Comparison of ENCODE assay signal across 19 mouse cellular contexts in the genomic region with DNA sequence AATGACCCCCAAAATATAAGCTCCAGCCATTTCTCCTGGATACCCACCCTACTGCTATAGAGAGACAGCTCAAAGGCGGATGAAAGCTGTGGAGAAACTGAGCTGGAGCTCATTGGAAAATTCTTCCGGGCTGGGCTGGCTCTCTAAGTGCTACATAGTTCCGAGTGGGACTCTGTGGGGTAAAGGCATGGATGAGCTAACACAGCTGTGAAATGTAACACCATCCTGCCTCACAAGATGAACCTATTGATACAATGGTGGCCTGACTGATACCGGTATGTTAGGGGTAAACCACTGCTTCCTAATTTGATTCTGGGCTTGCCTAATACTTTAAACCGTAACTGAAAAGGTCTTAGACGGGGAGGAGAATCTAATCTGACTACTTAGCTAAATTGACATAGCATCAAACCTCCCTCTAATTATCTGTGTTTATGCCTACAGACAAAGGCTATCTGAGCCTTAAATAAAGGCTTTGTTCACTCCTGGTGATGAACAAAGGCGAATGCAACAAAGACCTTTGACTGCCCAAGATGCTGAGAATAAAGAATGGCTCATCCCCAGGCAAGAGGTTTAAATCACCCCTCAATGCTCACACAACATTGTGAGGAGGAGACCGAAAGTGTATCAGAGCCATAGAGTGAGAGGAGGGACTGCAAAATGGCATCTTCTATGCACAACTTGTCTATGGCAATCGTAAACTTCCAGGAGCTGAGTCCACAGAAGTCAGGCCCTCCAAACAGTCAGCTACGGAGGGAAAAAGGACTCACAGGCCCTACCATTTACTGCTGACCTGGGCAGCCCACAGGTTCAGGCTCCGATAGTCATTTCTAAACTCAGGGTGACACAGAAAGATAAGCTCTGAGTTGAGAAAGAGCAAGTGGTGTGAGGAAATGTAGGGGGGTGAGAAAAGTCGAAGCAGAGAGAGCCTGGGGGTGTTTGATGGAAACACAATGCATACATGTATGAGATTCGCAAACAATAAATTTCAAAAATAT. TPM values are rescaled to one million over a fixed set of nuclear protein-coding genes. Genes with fewer than 3 reads are reported as not detected.
A peak's percentile ranks its signal among the peaks of the same experiment; 100 is the strongest.
DNase-seq lines count a peak whose midpoint lies in the region; ATAC-seq lines count a peak whose summit lies in the region.
"Had no signal": no experiment of that assay in that cellular context is flagged by ENCODE, and none has a peak within 500 bp of the region (broad histone marks: within the 10 kb centered on the region; RNA-seq: fewer than 3 reads in every experiment).

No protein-coding gene starts in this region.

- peaks cover 19% of the 10 kb centered on the region for H3K4me1 ChIP-seq in forebrain, embryonic 10.5 days
- peaks cover 9% of the 10 kb centered on the region for H3K4me1 ChIP-seq in forebrain, embryonic 15.5 days
- peaks cover 46% of the 10 kb centered on the region for H3K4me1 ChIP-seq in kidney, embryonic 15.5 days

- ATAC-seq in forebrain, embryonic 15.5 days (replicated peaks) = no peak
- ATAC-seq in kidney, embryonic 15.5 days (replicated peaks; ENCODE audit: low FRiP score) = no peak
- ATAC-seq in megakaryocyte, adult 5-6 weeks (ENCODE audit: poor library complexity, severe bottlenecking) = peak; percentile 55
- ATAC-seq: intestine, postnatal 0 days had no signal

- H3K27ac ChIP-seq in forebrain, embryonic 10.5 days = no peak overlapping the region
- no peak overlapping the region for H3K27ac ChIP-seq in forebrain, embryonic 15.5 days (replicated peaks)
- H3K27ac ChIP-seq in kidney, embryonic 15.5 days = peak overlapping the region; percentile 64
- H3K27ac ChIP-seq: liver, embryonic 13.5 days had no signal

- peaks cover 93% of the 10 kb centered on the region for H3K27me3 ChIP-seq in forebrain, embryonic 10.5 days (ENCODE audit: poor library complexity, severe bottlenecking)
- H3K27me3 ChIP-seq in forebrain, embryonic 15.5 days = no peaks in the 10 kb centered on the region
- no peaks in the 10 kb centered on the region for H3K27me3 ChIP-seq in kidney, embryonic 15.5 days
- H3K27me3 ChIP-seq: liver, embryonic 13.5 days had no signal

- 20% methylated on average over 13 of the region's 13 CpGs for WGBS in forebrain, embryonic 10.5 days
- WGBS in forebrain, embryonic 15.5 days = 24% methylated on average over 13 of the region's 13 CpGs
- 61% methylated on average over 13 of the region's 13 CpGs for WGBS in kidney, embryonic 15.5 days

- no peak for DNase-seq in forebrain, embryonic 10.5 days (ENCODE audit: extremely low spot score, low spot score)
- DNase-seq in kidney, postnatal 4 days = no peak
- peak; percentile 19 for DNase-seq in Muller cell, postnatal 12 days (ENCODE audit: inconsistent ontology term)
- no peak for DNase-seq in urinary bladder, postnatal 14 days (ENCODE audit: low spot score)
- no peak for DNase-seq in natural killer cell, adult 2 months (ENCODE audit: low spot score in 2 of 2)
- DNase-seq: cerebellum, adult 2 months; gastrocnemius, postnatal 36 days; heart, postnatal 10 days; liver, embryonic 13.5 days; lung, postnatal 14 days; thymus, adult 18-20 months had no signal

- no peaks in the 10 kb centered on the region for H3K36me3 ChIP-seq in forebrain, embryonic 10.5 days (replicated peaks)
- H3K36me3 ChIP-seq in forebrain, embryonic 15.5 days = no peaks in the 10 kb centered on the region
- no peaks in the 10 kb centered on the region for H3K36me3 ChIP-seq in kidney, embryonic 15.5 days
- H3K36me3 ChIP-seq: liver, embryonic 13.5 days had no signal

- peak overlapping the region; percentile 5; the same call in 1 of the 2 replicates for H3K4me3 ChIP-seq in forebrain, embryonic 10.5 days
- no peak overlapping the region for H3K4me3 ChIP-seq in forebrain, embryonic 15.5 days
- H3K4me3 ChIP-seq in kidney, embryonic 15.5 days (replicated peaks) = no peak overlapping the region
- H3K4me3 ChIP-seq: liver, embryonic 13.5 days had no signal

- no peak overlapping the region for H3K9ac ChIP-seq in forebrain, embryonic 15.5 days (replicated peaks)
- H3K9ac ChIP-seq in kidney, embryonic 15.5 days = no peak overlapping the region
- H3K9ac ChIP-seq: liver, embryonic 13.5 days had no signal

- H3K9me3 ChIP-seq in forebrain, embryonic 10.5 days = no peaks in the 10 kb centered on the region
- H3K9me3 ChIP-seq in forebrain, embryonic 15.5 days = no peaks in the 10 kb centered on the region
- no peaks in the 10 kb centered on the region for H3K9me3 ChIP-seq in kidney, embryonic 15.5 days (replicated peaks)
- H3K9me3 ChIP-seq: liver, embryonic 13.5 days had no signal

- H3K4me2 ChIP-seq in forebrain, embryonic 15.5 days (replicated peaks) = no peak overlapping the region
- H3K4me2 ChIP-seq in kidney, embryonic 15.5 days = peak overlapping the region; percentile 17; the same call in 1 of the 2 replicates
- H3K4me2 ChIP-seq: liver, embryonic 13.5 days had no signal

RNA-seq across cellular contexts. Expression of a gene that starts 2.9 kb away (rescaled TPM):
- polyA plus RNA-seq in forebrain, embryonic 10.5 days (2016; fragmentation: Nextera tagmentation; extraction: Ambion mirVana) = not detected in 2 replicates
- polyA plus RNA-seq in forebrain, embryonic 15.5 days (2015; fragmentation: Nextera tagmentation; extraction: Ambion mirVana) = not detected in 2 replicates
- polyA plus RNA-seq in kidney, embryonic 15.5 days (2015; fragmentation: Nextera tagmentation; extraction: Ambion mirVana) = 10.2 and 11.1 TPM in 2 replicates
- 11.4 and 11.6 TPM in 2 replicates for total RNA-seq in megakaryocyte, adult 5-6 weeks (2015)
- total RNA-seq in megakaryocyte, adult 5-6 weeks (2017) = 8.2 and 10.4 TPM in 2 replicates
- total RNA-seq: gastrocnemius, postnatal 36 days; heart, postnatal 10 days; layer of hippocampus, adult 8-10 months; left cerebral cortex, postnatal 14 days had no signal
- polyA plus RNA-seq: cerebellum, adult 2 months; embryonic facial prominence, embryonic 11.5 days; small intestine, adult 2 months had no signal

RNA-seq across cellular contexts. Expression of a gene that starts 4.6 kb away (rescaled TPM):
- polyA plus RNA-seq in forebrain, embryonic 10.5 days (2016; fragmentation: Nextera tagmentation; extraction: Ambion mirVana) = not detected in 2 replicates
- not detected in 2 replicates for polyA plus RNA-seq in forebrain, embryonic 15.5 days (2015; fragmentation: Nextera tagmentation; extraction: Ambion mirVana)
- polyA plus RNA-seq in kidney, embryonic 15.5 days (2015; fragmentation: Nextera tagmentation; extraction: Ambion mirVana) = 0.38 TPM in 1 of 2 replicates, not detected in the other
- total RNA-seq in megakaryocyte, adult 5-6 weeks (2015) = not detected in 2 replicates
- not detected in 2 replicates for total RNA-seq in megakaryocyte, adult 5-6 weeks (2017)
- total RNA-seq: gastrocnemius, postnatal 36 days; heart, postnatal 10 days; layer of hippocampus, adult 8-10 months; left cerebral cortex, postnatal 14 days had no signal
- polyA plus RNA-seq: cerebellum, adult 2 months; embryonic facial prominence, embryonic 11.5 days; intestine, postnatal 0 days; liver, embryonic 13.5 days; small intestine, adult 2 months had no signal

RNA-seq across cellular contexts. Expression of a gene that starts 12.9 kb away (rescaled TPM):
- polyA plus RNA-seq in forebrain, embryonic 10.5 days (2016; fragmentation: Nextera tagmentation; extraction: Ambion mirVana) = not detected in 2 replicates
- polyA plus RNA-seq in forebrain, embryonic 15.5 days (2015; fragmentation: Nextera tagmentation; extraction: Ambion mirVana) = not detected in 2 replicates
- polyA plus RNA-seq in kidney, embryonic 15.5 days (2015; fragmentation: Nextera tagmentation; extraction: Ambion mirVana) = 0.17 TPM in 1 of 2 replicates, not detected in the other
- 0.11 TPM in 1 of 2 replicates, not detected in the other for total RNA-seq in megakaryocyte, adult 5-6 weeks (2015)
- total RNA-seq in megakaryocyte, adult 5-6 weeks (2017) = not detected in 2 replicates
- total RNA-seq: gastrocnemius, postnatal 36 days; heart, postnatal 10 days; layer of hippocampus, adult 8-10 months; left cerebral cortex, postnatal 14 days had no signal
- polyA plus RNA-seq: cerebellum, adult 2 months; embryonic facial prominence, embryonic 11.5 days; intestine, postnatal 0 days; liver, embryonic 13.5 days; small intestine, adult 2 months had no signal

RNA-seq across cellular contexts. Expression of a gene that starts 19.7 kb away (rescaled TPM):
- not detected in 2 replicates for polyA plus RNA-seq in forebrain, embryonic 10.5 days (2016; fragmentation: Nextera tagmentation; extraction: Ambion mirVana)
- not detected in 2 replicates for polyA plus RNA-seq in forebrain, embryonic 15.5 days (2015; fragmentation: Nextera tagmentation; extraction: Ambion mirVana)
- 0.04 TPM in 1 of 2 replicates, not detected in the other for polyA plus RNA-seq in kidney, embryonic 15.5 days (2015; fragmentation: Nextera tagmentation; extraction: Ambion mirVana)
- not detected in 2 replicates for total RNA-seq in megakaryocyte, adult 5-6 weeks (2015)
- total RNA-seq in megakaryocyte, adult 5-6 weeks (2017) = not detected in 2 replicates
- total RNA-seq: gastrocnemius, postnatal 36 days; heart, postnatal 10 days; layer of hippocampus, adult 8-10 months; left cerebral cortex, postnatal 14 days had no signal
- polyA plus RNA-seq: cerebellum, adult 2 months; embryonic facial prominence, embryonic 11.5 days; intestine, postnatal 0 days; liver, embryonic 13.5 days; small intestine, adult 2 months had no signal

RNA-seq across cellular contexts. Expression of a gene that starts 36.3 kb away (rescaled TPM):
- 6.6 and 6.8 TPM in 2 replicates for polyA plus RNA-seq in forebrain, embryonic 10.5 days (2016; fragmentation: Nextera tagmentation; extraction: Ambion mirVana)
- 8.9 and 10.0 TPM in 2 replicates for polyA plus RNA-seq in forebrain, embryonic 15.5 days (2015; fragmentation: Nextera tagmentation; extraction: Ambion mirVana)
- 37.8 and 40.5 TPM in 2 replicates for polyA plus RNA-seq in kidney, embryonic 15.5 days (2015; fragmentation: Nextera tagmentation; extraction: Ambion mirVana)
- total RNA-seq in megakaryocyte, adult 5-6 weeks (2015) = 36.2 and 44.8 TPM in 2 replicates
- total RNA-seq in megakaryocyte, adult 5-6 weeks (2017) = 21.0 and 22.3 TPM in 2 replicates

Comparison
In these comparisons a context has a peak if more than half of its experiments do, and no peak if none do; other contexts are left out.
1. RNA of a gene that starts 2.9 kb away (polyA plus RNA-seq): 10.2 to 11.1 TPM in kidney, embryonic 15.5 days; not detected in forebrain, embryonic 10.5 days and not detected in forebrain, embryonic 15.5 days; every median in the first group is over 10 times any median in the second.